Mouse (Mus musculus) olfactory bulb, adult 2 months (tissue): ENCODE results near the gene Gpx3.

ENCODE experiments used
- CTCF ChIP-seq: fragments of 200-500 bp; IDR thresholded peaks from 2 replicates; pipeline ENCODE4 v1.5.1; 2012; ENCODE audit warnings: low read depth, mild to moderate bottlenecking, low read length, moderate library complexity; ENCODE audit not compliant: insufficient read depth
- POLR2A ChIP-seq: fragments of 200-500 bp; IDR thresholded peaks from 2 replicates; pipeline ENCODE4 v1.6.1; 2012; ENCODE audit warnings: mild to moderate bottlenecking, low read depth, low read length, moderate library complexity; ENCODE audit not compliant: insufficient read depth

DNA sequence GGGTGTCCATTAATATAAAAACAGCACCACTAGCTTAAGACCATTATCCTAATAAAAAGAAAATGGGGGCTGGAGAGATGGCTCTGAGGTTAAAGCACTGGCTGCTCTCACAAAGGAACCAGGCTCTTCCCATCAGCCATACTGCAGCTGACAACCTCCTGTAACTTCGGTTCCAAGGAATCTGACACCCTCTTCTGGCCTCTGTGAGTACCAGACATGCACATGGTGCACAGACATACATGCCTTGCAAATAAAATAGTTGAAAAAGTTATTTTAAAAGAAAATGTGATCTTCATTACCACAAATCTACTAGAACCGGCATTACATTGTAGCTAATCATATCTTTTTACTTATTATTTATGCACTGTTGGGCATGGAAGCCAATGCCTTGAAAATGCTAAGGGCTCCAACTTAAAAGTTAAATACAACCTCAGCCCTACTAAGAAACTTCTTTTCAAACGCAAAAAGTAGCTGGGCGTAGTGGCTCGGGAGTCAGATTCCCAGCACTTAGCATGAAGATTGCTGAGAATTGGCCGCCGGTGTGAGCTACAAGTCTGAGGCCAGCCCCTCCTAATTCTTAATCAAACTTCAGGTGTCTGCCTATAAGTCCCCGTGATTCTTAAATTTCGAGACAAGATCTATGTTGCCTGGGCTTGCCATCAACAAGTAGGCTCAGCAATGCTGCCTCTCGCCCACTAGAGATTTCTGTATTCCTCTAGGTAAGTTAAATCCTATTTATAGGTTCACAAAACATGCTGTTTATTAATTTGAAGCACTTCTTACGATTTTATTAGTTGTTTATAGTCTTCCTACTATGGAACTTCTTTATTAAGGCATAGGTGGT lies 42.7 kb upstream of the Gpx3 start:
- TF ChIP-seq CTCF: no peak
- no peak for TF ChIP-seq POLR2A
